Comparison of ENCODE assay signal across 8 mouse cellular contexts in the genomic region with DNA sequence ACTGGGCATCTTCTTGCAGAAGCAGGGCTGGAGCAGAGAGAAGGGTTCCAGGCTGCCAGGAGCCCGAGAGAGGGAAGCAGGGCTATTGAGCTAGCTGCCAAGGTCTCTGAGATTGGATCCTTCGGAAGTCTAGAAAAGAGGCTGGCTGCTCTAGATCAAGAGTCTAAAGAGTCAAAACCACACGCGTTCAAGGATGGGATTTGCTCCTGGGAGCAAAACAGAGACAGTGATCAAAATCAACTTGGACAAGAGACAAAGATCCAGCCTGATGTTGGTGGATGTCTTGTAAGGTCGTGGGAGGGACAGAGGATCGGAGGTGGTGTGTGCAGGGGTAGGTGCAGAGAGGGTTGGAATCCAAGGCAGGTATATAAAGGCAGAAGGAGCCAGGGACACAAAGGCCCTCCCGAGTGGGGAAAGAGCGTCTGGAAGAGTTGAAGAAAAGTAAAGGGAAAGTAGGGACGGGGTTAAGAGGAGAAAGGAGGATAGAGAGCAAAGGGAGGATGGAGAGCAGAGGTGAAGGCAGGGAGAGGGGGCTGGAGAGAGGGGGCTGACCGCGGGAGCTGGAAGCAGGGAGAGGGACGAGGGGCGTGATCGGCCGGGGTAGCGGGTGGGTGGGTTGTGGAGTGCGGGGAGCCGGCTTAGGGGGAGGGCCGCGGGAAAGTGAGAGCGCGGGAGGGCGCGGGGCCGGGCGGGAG. TPM values are rescaled to one million over a fixed set of nuclear protein-coding genes. Genes with fewer than 3 reads are reported as not detected.
DNase-seq lines count a peak whose midpoint lies in the region; ATAC-seq and TF ChIP-seq lines count a peak whose summit lies in the region.

No protein-coding gene starts in this region.

- peak overlapping the region; percentile 100 for H3K4me2 ChIP-seq in intestine, embryonic 14.5 days (ENCODE audit: low read length)
- H3K4me2 ChIP-seq in neural tube, embryonic 14.5 days (ENCODE audit: low read depth, low read length) = peak overlapping the region; percentile 88

- H3K9me3 ChIP-seq in intestine, embryonic 14.5 days (ENCODE audit: control insufficient read depth, low read length) = no peaks in the 10 kb centered on the region
- no peaks in the 10 kb centered on the region for H3K9me3 ChIP-seq in neural tube, embryonic 14.5 days (ENCODE audit: control insufficient read depth, low read length)

- peak; percentile 45 for DNase-seq in left cerebral cortex, postnatal 4 days
- DNase-seq in left cerebral cortex, adult 9 months (ENCODE audit: low spot score in 2 of 2) = no peak
- no peak for DNase-seq in intestine, embryonic 14.5 days (ENCODE audit: low spot score)
- DNase-seq in layer of hippocampus, adult 18-20 months (ENCODE audit: low spot score in 2 of 2) = no peak
- DNase-seq in urinary bladder, postnatal 14 days (ENCODE audit: low spot score) = no peak

- WGBS in intestine, embryonic 14.5 days = 10% methylated on average over 23 of the region's 26 CpGs
- 8% methylated on average over 14 of the region's 26 CpGs for WGBS in neural tube, embryonic 14.5 days

- intact Hi-C loops in left cerebral cortex, postnatal 4 days (cut with DNase I) = no loop called here

- peak; percentile 42; the same call in 1 of the 2 replicates for ATAC-seq in intestine, embryonic 14.5 days (replicated peaks; ENCODE audit: low FRiP score, low TSS enrichment, low read depth)
- ATAC-seq in neural tube, embryonic 14.5 days (ENCODE audit: low read depth) = no peak; the same call in 1 of the 2 replicates
- no peak for ATAC-seq in erythroblast, adult 5-6 weeks (replicated peaks; ENCODE audit: low FRiP score, poor library complexity, severe bottlenecking)

- peaks cover 35% of the 10 kb centered on the region for H3K27me3 ChIP-seq in intestine, embryonic 14.5 days (replicated peaks; ENCODE audit: control insufficient read depth, insufficient read depth, low read length)
- H3K27me3 ChIP-seq in neural tube, embryonic 14.5 days (ENCODE audit: control insufficient read depth, insufficient read depth, low read length) = peaks cover 4% of the 10 kb centered on the region; the same call in 1 of the 2 replicates

- peak overlapping the region; percentile 95 for H3K4me3 ChIP-seq in cortical plate, adult 2 months (ENCODE audit: insufficient read depth, low read length)
- peak overlapping the region; percentile 63 for H3K4me3 ChIP-seq in intestine, embryonic 14.5 days (ENCODE audit: low read depth, low read length)
- H3K4me3 ChIP-seq in neural tube, embryonic 14.5 days (ENCODE audit: low read depth, low read length) = peak overlapping the region; percentile 90

- TF ChIP-seq CTCF in cortical plate, adult 2 months (IDR thresholded peaks at IDR 0.05; ENCODE audit: extremely low read depth, insufficient read depth, low read length) = no peak

- peak overlapping the region; percentile 60 for H3K9ac ChIP-seq in intestine, embryonic 14.5 days (ENCODE audit: low read length)
- peak overlapping the region; percentile 96 for H3K9ac ChIP-seq in neural tube, embryonic 14.5 days (replicated peaks; ENCODE audit: low read depth, low read length)

- peaks cover 4% of the 10 kb centered on the region for H3K4me1 ChIP-seq in cortical plate, adult 2 months (ENCODE audit: control insufficient read depth, insufficient read depth, low read length)
- H3K4me1 ChIP-seq in intestine, embryonic 14.5 days (replicated peaks; ENCODE audit: control insufficient read depth, insufficient read depth, low read length) = peaks cover 2% of the 10 kb centered on the region; the same call in 1 of the 2 replicates
- H3K4me1 ChIP-seq in neural tube, embryonic 14.5 days (ENCODE audit: control insufficient read depth, insufficient read depth, low read length) = peaks cover 11% of the 10 kb centered on the region; the same call in 1 of the 2 replicates

- peak overlapping the region; percentile 66 for H3K27ac ChIP-seq in cortical plate, adult 2 months (ENCODE audit: insufficient read depth, low read length)
- H3K27ac ChIP-seq in intestine, embryonic 14.5 days (ENCODE audit: low read depth) = no peak overlapping the region
- peak overlapping the region; percentile 87 for H3K27ac ChIP-seq in neural tube, embryonic 14.5 days (ENCODE audit: low read depth, low read length)

- no peaks in the 10 kb centered on the region for H3K36me3 ChIP-seq in intestine, embryonic 14.5 days (ENCODE audit: control insufficient read depth, insufficient read depth, low read length)
- no peaks in the 10 kb centered on the region for H3K36me3 ChIP-seq in neural tube, embryonic 14.5 days (ENCODE audit: control insufficient read depth, insufficient read depth, low read length)

- 0 out of 2 replicates have a peak, but pooled peaks have one; percentile 8 for TF ChIP-seq POLR2A in cortical plate, adult 2 months (IDR thresholded peaks at IDR 0.05; ENCODE audit: extremely low read depth, insufficient read depth, low read length)

RNA-seq across cellular contexts. Expression of a gene that starts 0.5 kb away (rescaled TPM):
- 10 to 100 TPM; 37.9 to 41.7 TPM for total RNA-seq in left cerebral cortex, postnatal 4 days (2021)
- polyA plus RNA-seq in cortical plate, adult 2 months (2012; rRNA removed) = 100 and 104 TPM in 2 replicates
- 3.9 and 4.1 TPM in 2 replicates for polyA plus RNA-seq in intestine, embryonic 14.5 days (2014; fragmentation: Nextera tagmentation; extraction: Ambion mirVana)
- polyA plus RNA-seq in neural tube, embryonic 14.5 days (2014; fragmentation: Nextera tagmentation; extraction: Ambion mirVana) = 37.2 and 37.3 TPM in 2 replicates
- not detected in 2 replicates for total RNA-seq in erythroblast, adult 5-6 weeks (2015; ENCODE audit: low replicate concordance)
- not detected in 2 replicates for total RNA-seq in erythroblast, adult 5-6 weeks (2017; ENCODE audit: low replicate concordance)
- 100 to 1,000 TPM; 103 to 106 TPM for total RNA-seq in layer of hippocampus, adult 18-20 months (2021)

Comparison
In these comparisons a context has a peak if more than half of its experiments do, and no peak if none do; other contexts are left out.
1. RNA of a gene that starts 0.5 kb away (total RNA-seq): 103 to 106 TPM in layer of hippocampus, adult 18-20 months and 37.9 to 41.7 TPM in left cerebral cortex, postnatal 4 days; not detected in erythroblast, adult 5-6 weeks; every median in the first group is over 10 times any median in the second.
2. Peak in every context shown above with its lines, with median percentiles within 50 percentile points of each other: H3K4me3 ChIP-seq.